Mouse (Mus musculus) c-Kit-positive CD71-positive TER-119-positive erythroid progenitor cells, embryonic 14.5 days (primary cell): ENCODE measurements around the gene Chst5.
A peak's percentile ranks its signal among the peaks of the same experiment; 100 is the strongest.
"Not testable (repeated sequence)": the region's sequence is repeated elsewhere in the genome, so short reads cannot be mapped to it uniquely, and the experiment has no call there.

ENCODE experiments used
- DNase-seq: peaks from one replicate; pipeline ENCODE4 v3.0.0-alpha.2; 2013; ENCODE audit warnings: low spot score

Chst5 gene

DNA sequence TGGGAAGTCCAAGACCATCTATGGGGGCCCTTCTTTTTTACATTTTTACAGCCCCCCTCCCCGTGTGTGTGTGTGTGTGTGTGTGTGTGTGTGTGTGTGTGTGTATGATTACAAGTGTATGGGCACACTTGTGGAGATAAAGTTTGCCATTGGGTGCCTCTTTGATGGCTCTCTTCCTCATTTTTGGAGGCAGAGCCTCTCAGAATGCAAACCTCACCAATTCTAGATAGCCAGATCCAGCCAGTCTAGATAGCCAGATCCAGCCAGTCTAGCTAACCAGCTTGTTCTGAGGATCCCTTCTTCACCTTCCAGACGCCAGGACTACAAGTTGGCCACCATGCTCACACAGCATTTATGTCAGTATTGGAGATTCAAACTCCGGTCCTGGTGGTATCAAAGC, 39.0 kb downstream of the Chst5 start:
- DNase-seq = no peak

DNA sequence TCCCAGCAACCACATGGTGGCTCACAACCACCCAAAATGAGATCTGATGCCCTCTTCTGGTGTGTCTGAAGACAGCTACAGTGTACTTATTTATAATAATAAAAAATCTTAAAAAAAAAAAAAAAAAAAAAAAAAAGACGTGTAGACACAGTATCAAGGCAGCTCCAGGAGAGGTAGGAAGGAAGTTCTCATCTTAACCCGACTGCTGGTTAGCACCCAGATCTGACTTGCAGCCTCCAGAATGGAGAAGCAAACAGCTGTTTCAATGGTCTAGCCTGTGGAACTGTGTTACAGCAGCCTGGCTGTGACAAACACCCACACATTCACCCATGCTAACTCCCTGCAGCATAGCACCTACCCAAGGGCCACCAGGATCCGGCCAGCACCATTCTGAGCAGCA, 39.9 kb downstream of the Chst5 start:
- no peak for DNase-seq

DNA sequence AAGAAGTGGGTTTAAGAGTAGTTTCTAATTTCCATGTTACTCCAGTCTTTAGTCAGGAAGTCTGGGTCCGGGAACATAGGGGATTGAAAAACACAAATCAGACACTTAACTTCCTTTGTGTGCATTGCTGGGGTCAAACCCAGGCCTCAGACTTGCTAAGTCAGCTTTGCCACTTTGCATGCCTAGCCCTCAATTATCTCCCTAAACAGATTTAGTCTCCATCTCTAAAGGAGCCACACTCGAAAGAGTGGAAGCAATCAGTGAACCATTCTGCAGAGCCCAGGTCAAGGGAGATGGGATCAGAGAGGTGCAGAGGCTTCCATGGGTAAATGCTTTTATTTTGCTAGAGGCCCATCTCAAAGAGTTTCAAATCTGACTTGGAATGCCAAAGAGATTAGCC, 41.6 kb downstream of the Chst5 start:
- DNase-seq = no peak

DNA sequence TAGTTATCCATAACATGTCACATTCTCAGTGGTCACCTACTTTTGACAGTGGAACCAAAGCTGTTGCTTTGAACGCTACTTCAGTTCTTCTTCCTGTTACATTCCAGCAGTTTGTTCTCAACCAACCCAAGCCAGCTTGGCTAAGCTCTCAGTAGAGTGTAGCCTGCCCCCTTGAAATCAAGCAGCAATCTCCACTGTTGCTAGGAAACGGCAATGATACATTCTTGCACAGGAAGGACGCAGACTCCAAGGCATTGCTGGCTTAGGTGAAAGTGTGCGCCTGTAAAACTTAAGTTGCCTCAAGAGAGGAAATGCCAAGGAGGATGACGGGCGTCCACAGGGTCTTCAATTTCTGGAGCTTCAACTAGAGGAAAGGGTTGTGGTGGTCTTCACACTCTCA, 44.4 kb downstream of the Chst5 start:
- DNase-seq = no peak

DNA sequence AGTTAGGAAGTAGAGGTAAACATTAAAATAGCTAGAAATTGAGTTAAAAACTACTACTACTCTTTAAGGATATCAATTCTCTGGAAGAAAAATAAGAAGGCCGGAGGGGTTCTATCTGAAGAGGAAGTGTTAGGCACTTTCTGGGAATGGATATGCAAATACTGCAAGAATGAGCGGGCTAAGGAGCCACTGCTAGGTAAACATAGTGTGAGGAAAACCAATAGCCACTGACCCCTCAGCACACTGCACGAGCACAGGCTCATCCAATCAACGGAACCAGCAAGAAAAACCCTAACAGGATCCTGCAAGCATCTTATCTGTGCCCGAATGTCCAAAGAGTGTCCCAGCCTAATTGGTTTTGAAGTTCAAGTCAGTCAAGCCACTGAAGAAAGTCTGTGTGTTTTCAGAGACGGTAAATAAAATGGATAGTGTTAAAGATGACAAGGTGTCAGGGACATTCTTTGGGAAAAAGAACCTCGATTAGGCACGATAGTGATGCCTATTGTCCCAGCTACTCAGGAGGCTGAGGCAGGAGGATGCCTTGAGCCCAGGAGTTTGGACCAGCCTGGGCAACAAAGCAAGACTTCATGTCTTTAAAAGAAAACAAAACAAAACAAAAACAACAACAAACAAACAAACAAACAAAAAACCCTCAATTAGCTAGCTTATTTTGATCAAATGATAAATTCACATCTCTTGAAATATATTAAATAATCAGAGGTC, 45.0 kb downstream of the Chst5 start:
- DNase-seq = no peak

DNA sequence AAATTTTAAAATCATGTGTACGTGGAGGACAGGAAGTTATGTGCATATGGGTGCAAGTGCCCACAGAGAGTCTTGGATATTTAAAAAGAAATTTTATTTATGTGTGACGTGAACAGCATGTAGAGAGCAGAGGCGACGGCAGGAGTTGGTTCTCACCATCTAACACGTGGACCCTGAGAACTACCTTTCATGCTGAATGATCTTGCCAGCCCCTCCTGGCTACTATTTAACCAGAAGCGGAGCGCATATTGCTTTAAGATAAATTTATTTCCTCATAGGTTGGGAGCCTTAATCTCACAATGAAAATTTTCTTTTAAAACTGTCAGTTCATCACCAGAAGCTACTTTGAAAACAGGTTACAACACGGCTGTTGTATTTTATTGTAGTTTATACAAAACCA, 45.6 kb downstream of the Chst5 start:
- no peak for DNase-seq

DNA sequence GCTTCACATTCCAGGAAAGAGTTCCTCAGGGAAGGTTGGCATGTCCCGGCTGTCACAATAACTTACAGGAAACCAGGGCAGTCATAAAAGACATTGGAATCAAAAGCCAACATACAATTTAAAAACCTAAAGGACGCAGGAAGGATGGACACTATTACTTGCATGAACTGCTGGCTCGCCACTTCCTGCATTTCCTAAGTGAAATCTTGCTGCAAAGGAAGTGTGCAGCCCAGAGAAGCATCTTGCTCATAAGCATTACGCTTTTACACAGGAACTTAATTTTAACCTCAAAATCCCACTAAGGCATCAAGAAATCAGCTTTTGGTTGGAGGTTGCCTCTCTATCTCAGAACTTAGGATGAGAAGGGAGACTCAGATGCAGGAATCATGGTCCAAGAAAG, 47.0 kb downstream of the Chst5 start:
- DNase-seq = no peak

DNA sequence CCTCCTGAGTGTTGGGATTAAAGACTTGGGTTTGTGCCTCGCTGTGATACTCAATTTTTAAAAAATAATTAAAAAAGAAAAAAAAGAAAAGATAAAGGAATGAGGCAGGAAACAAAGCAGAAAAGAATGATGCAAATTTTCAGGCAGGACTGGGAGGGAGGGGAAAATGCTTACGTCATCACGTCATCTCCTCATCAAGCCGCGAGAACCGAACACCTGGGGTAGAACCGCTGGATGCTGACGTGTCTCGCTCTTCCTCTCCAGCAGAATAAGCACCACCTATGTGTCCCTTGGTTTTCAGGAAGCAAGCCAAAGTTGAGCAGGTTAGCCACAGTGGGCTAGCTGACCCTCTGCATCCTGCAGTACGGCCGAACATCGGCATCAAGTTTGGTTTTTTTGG, 54.3 kb downstream of the Chst5 start:
- DNase-seq = no peak

DNA sequence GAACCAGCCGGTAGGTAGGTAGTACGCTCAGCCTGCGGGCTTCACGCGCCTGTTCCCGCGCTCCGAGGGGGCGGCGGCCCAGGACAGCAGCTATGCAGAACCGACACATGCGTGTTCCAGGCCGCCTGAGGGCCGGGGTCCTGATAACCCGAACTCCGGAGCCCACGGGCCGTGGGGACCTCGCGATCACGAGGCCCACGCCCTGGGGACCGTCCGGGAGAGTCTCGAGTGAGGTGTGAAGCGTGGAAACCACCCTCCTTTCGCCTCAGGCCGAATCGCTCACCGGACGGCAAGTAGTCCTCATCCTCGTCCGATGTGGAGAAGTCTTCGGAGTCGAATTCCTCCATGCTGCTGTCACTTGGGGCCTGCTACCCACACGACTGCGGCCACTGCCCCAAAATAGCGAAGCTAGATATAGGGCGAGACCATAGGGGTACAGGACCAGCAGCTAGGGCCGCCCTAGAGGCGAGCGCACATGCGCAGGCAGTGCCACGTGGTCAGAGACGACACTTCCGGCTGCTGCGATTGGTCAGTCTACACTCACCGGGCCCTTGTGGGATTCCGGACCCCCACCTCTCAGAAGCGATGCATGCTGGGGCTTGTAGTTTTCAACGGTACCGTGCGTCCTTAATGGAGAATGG, 56.3 kb downstream of the Chst5 start, which contains the start of gene Cfdp1:
Gene Cfdp1, minus strand, starts transcription at position 431 of the 641 bp plus-strand sequence.
- DNase-seq = peak; percentile 94

DNA sequence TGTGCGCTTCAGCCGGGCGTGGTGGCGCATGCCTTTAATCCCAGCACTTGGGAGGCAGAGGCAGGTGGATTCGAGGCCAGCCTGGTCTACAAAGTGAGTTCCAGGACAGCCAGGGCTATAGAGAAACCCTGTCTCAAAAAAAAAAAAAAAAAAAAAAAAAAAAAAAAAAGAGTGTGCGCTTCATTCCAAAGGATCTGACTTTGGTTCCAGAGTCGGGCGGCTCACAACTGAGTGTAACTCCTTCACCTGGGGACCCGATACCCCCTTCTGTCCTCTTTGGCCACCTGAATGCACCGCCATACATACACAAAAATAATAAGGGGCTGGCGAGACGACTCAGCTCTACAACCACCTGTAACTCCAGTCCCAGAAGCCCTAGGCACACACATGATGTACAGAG, 57.0 kb downstream of the Chst5 start:
- DNase-seq = not testable (repeated sequence)

DNA sequence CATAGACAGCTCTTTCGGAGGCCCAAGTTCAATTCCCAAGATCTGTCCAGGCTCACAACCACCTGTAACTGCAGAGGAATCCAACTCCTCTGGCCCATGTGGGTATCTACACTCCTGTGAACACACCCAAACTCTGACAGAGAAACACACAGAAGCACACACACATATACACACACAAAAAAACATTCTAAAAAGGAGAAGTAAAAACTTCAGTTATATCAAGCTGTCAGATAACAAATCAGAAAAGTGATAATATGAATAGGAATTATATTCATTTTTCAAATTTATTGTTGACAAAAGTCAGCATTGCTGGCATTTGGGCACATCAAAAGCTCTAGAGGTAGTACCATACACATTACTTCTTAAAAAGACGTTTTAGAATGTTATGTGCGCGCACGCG, 63.5 kb downstream of the Chst5 start:
- DNase-seq = no peak
